Mouse (Mus musculus) megakaryocyte-erythroid progenitor cell, adult 5-6 weeks (primary cell): Measurements from ENCODE around the gene Nadk2. TPM values are rescaled to one million over a fixed set of nuclear protein-coding genes. Genes with fewer than 3 reads are reported as not detected.

Experiments used
- ATAC-seq: replicated peaks from 2 replicates; pipeline ENCODE4 v1.8.0; 2016; ENCODE audit warnings: mild to moderate bottlenecking, inconsistent platforms; ENCODE audit not compliant: severe bottlenecking, poor library complexity, low FRiP score, low TSS enrichment
- total RNA-seq, 2 experiments: library from RNA; stranded (forward) in 1 of 2; stranded (reverse) in 1 of 2; fragments of 200-1000, 215-1000 nt in 1 of 2; fragments of >200 nt in 1 of 2; fragmentation: Nextera tagmentation in 1 of 2; gene quantifications; 2 replicates each; pipeline ENCODE4 v1.2.3; 2014 to 2017

The Nadk2 gene
- total RNA-seq, 2 experiments from 2014 or later: 100 to 151 TPM

DNA sequence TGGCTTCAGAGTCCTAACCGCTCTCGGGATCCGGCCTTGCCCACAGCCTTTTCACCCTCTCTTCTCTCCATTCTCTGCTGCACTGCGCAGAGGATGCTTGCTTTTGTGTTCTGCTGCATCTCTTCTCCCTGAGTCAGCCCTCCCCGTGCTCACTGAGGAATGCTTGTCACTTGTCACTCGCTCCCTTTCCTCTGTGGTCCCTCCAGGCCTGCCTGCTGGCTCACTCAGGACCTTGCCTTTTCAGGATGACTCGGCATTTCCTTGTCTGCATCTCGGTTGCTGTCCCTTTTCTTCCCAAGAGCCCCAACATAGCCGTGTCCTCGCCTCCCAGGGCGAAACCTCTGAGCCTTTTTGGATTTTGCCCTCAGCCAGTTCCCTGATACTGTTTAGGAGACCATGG lies 15.8 kb downstream of the Nadk2 start:
- ATAC-seq: 0 out of 2 replicates have a peak, but pooled peaks have one; percentile 38

DNA sequence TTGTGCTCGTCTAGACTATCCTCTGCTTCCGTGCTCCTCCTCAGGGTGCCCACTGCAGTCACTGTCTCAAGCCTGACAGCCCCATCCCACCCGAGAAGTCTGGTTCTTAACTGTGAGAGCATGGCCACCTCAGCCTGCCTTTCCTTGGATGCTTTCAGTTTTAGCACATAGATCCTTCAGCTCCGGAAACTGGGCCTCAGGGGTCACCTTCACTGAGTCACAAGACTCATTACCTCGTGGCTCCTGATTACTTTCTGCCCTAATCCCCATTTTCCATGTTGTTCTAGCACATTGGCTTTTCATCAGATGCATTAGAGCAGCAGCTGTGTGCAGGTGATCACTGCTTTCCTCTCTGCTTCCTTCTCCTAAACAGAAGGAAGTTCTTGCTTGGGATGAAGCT lies 16.4 kb downstream of the Nadk2 start:
- ATAC-seq: no peak

DNA sequence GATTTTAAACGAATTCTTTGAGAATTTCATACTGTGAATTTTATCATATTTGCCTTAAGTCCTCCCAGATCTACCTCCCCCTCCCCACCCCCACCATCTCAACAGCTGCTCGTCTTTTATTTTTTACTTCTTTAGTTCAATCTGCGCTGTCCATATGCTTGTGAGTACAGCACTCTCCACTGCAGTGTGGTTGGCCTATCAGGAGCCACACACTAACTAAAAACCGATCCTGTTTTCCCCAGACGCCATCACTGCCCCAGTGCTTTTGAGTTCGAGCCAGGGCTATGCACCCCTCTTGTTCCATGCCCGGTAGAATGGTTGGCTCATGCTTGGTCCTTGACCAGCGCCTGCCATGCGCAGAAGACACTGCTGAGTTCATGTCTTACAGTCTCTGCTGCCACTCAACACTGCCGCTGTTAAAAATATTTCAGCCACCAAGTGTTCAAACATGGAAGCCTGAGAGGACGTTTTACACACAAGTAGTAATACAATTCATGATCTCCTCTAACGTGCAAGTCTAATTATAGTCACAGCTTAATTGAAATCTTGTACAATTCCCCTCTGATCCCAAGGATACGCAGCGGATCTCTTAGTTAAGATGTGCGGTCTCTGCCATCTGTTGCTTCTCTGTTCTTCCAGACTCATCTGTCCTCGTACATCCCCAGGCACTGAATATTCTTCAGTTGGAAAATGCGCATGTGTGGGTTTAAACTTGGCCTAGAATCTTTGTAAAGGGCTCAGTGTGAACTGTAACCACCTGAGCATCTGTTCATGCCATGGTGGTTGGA lies 17.0 kb downstream of the Nadk2 start:
- ATAC-seq: no peak

DNA sequence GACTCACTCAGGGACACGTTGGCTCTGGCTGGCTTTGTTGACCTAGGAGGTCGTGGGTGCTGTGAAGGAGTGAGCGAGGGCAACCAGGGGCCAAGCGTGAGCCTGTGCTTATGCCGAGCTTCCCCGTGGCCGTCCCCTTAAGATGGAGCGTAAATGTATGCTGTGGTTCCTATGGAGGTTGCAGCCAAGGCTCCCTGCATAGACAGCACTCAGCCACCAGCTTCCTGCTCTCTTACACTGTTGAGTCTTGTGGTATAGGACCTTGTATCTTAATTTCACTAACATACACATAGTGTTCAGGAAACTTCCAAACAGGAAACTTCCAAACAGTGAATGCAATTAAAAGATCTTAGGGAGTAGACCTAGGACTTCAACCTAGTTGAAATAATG lies 17.6 kb downstream of the Nadk2 start:
- ATAC-seq: no peak

DNA sequence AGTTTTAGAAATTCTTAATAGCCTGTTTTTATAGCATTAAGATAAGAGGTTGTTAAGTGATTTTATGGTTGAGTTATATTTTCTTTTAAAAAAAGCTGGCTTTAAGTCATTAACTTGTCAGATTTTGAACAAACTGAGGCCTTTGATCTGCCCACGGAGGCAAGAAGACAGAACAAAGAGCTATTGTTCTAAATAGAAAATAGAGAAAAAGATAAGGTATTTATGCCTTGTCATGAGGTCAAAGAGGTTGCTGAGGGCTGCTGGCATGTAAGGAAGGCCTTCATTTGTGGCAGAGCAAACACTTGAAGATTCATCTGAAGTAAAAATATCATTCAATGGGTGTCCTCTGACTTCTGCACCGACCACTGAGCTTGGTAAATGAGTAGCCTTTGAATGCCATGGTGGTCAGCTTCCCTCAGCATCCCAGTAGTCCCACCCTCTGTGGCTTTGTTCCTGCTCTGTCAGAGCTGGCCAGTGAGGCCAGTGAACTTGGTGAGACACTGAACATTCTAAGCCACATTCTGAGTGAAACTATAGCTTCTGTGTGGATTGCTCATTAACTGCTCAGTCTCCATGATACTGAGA lies 18.2 kb downstream of the Nadk2 start:
- ATAC-seq: no peak

DNA sequence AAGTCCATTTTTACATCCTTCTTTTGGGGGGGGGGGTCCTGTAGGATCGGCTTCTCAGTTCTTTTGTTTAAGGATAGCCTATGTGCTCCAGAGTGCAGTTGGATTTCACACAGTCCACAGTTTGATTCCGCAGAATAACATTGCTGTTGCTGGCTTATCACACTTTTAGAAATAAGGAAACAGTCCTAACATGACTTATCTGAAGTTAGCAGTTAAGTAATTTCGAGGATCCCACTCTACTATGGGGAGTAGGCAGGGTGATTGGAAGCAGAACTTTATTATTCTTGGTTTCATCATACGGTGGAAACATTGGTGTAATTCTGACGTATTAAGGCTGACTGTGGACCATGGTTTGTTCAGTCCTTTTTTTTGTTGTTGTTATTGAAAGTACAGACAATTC lies 19.6 kb downstream of the Nadk2 start:
- 0 out of 2 replicates have a peak, but pooled peaks have one; percentile 18 for ATAC-seq

DNA sequence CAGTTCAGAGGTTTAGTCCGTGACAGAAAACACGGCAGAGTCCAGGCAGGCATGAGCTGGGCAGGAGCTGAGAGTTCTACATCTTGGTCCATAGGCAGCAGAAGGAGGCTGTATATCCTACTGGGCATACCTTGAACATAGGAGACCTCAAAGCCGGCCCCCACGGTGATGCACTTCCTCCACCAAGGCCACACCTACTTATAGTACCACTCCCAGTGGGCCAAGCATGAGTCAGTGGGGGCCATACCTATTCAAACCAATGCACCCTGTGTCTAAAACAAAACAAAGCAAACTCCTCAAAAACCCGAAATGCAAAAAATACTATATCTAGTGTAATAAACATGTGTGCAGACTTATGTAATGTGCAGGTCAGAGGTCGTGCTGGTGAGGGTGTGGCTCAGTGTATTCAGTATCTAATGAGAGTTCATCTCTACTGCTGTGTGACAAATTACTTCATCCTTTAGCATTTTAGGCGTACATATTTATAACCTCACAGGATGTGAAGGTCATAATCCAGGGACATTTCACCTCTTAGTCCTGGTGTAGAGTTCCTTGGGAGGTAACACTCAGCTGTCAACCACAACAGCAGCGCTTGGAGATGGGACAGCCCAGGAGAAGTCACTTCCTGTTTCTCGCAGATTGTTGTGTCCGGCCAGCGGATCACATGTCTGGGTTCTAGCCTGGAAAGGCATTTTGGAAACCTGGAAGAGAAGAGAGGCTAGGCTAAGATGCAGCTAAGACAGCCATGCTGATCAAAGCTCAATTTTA lies 22.7 kb downstream of the Nadk2 start:
- no peak for ATAC-seq

DNA sequence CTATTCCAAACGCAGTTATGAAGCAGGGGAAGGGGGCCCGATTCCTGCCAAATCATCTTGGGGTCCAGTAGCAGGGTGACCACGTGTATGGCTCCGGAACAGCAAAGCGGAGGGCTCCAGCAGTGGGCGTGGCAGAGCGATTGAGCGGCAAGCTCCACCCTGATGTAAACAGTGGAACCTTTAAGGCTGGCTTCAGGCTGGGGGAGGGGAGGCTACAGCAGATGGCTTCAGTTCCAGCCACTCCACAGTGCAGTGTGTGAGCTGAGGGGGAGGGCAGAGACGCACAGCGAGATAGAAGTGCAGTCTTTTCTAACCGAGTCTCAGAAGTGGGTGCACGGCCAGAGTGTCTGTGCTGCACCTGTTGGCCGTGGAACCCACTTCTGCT lies 23.3 kb downstream of the Nadk2 start:
- ATAC-seq: peak; percentile 84

DNA sequence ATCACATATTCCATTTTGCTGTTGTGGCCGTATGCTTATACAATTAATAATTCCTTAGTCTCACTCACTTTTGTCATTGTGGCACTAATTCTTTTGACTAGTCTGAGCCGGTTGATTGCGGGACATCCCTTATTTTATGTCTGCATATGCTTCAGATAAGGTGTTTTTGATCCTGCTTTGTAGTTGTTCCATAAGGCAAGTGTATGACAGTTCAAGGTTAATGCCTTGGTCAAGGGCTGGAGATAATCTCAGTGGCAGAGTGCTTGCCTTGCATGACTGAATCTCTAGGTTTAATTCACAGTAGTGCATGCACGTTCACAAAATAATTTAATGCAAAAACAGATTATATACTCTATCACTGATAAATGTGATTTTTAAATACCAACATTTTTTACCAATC lies 25.8 kb downstream of the Nadk2 start:
- ATAC-seq: no peak

DNA sequence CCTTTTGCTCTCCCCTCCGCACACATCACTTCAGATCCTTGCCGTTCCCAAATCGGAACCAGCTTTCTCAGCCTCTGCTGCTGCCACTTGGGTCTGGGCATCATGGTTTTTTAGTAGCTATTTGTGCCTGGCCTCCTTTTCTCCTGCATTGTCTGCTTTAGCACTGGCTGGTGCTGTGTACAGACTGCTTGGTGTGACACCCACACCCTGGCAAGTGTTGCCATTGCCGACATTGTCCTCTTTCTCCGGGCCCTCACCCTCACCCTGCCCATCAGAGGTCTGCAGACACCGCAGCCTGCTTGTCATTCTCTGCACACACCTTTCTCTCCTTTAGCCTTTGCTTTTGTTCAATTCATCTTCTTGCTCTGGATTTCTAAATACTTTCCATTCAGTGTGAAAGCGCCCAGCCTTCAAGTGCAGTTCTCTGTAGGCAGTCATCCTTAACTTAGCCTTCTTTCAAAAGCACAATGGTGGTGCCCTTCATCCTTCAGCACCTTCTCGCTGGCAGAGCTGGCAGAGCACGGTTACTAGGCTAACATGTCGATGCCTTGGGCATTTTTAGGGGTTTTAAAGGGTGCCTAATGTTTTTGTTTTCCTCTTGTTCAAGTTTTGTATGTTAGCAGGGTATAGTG lies 29.5 kb downstream of the Nadk2 start:
- no peak for ATAC-seq

DNA sequence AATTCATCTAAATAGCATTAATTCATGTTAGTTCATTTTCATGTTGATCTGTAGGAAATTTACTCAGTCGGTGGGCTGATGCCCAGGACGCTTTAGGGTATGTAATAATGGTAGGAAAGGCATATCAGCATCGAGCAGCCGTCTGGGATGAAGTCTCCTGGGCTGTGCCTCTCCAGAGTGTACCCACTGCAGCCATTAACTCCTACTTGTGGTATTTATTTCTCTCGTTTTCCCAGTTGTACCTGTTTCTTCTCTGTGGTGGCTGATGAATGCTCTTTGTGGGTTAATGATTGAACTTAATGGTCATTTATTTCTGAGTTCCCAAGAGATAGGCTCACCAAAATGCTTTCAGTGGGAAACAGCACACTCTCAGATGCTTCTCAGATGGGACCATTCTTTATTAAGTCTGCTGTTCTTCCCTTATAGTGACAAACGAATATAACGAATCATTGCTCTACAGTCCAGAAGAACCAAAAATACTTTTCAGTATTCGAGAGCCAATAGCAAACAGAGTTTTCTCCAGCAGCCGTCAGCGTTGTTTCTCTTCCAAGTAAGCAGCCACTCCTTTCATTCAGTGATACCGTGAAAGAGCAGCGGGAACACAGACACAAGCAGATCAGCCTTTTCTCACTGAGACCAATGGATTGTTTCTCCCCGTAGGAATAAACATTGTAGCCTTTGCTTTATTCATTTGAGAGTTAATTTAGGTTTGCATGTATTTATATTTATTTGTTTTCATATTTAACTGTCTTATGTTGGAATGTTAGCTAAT lies 35.4 kb downstream of the Nadk2 start:
- ATAC-seq: no peak

DNA sequence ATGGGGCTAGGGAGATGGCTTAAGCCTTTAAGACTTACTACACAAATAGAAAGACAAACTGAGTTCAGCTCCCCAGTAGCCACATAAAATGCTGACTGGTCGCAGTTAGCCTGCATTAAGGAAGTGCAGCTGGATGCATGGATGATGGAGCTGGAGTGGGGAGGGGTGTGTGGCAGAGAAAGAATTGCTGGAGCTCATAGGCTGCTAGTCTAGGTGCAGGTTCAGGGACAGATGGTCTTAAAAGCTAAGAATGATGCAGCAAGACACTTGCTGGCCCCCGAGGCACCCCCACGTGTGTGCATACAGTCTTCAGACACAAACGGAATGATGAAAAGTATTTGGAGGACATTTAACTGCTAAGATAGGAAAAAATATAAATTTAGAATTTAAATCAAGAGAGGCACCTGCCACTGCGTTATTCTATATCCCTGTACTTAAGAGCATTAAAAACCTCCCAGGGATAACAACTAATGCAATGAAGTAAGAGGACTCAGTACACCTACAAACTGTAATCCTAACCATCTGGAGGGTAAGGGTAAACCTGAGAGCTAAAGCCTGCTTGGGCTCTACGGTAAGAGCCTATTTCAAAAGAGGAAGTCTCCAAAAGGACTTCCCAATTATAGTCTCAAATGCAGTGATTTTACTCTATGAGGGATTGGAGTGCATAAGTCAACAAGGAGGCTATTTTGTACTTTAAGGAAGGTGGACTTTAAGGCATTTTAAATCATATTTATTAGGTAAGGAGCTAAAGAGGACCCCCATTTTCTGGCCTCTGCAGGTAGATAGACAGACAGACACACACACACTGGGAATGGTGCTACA lies 39.7 kb downstream of the Nadk2 start:
- no peak for ATAC-seq

DNA sequence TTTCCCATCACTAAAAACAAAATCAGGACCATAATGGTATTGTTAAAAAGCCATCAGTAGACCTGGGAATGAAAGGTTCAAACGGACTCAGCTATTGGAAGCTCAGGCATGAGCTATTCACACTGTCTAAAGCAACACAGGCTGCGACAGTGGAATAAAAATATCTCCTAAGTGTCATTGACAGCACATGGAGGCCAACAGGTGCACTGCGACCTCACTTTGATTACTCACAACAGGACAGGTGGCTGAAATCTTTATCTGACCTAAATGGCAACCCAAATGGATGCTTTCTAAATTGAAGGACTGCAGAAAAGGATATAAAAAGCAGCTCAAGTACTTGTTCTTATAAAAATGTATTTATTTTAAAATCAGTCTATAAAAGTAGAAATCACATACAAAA lies 40.6 kb downstream of the Nadk2 start:
- ATAC-seq: no peak

DNA sequence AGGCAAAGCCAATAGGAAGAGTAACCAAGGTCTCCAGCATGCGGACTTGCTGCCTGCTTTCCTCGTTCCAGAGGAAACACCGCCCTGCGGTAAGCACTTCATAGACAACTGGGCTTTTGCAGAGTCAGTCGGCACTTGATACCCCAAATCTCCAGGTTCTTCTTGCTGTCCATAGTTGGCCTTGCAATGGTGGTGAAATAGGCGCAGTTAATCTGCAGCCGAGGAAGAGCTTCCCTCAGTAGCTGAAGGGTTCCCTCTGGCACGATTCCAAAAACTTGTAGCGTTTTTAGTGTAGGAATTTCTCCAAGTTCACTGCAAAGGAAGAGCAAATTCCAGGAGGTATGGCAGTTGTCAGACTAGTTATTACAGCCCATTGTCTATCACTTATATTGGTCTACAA lies 42.5 kb downstream of the Nadk2 start:
- ATAC-seq: no peak

DNA sequence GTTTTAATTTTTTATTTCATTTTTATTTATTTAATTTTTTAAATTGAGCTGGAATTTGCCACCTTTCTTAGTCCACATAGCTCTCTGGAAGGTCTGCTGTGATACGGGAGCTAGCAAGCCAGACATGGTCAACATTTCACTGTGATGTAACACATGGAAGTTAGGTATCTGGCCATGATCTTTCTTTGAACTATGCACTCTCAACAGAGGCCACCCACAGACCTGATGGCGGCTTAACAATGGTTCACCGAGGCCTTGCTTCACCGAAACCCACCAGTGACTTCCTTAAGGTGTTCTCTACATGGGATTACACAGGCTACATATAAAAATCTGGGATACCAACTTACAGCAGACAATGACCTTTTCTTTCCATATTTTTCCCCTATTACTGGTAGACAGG lies 43.1 kb downstream of the Nadk2 start:
- ATAC-seq: no peak

DNA sequence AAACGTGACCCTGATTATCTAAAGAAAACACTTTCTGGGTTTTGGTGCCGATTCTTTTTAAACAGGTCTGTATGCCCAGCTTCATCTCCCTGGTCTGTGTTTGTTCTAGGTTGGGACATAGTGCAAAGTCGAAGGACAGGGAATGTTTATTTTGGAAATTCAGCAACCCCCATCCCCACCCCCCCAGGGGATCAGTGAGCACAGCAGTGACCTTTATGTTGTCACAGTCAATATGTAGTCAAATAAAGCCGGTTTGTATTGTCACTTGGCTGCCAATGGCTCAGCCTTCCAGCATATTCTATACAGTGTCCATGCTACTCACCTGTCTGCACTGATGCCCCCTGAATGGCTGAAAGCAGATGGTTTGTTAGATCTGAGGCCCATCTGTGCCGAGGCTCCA lies 43.5 kb downstream of the Nadk2 start:
- ATAC-seq: no peak

DNA sequence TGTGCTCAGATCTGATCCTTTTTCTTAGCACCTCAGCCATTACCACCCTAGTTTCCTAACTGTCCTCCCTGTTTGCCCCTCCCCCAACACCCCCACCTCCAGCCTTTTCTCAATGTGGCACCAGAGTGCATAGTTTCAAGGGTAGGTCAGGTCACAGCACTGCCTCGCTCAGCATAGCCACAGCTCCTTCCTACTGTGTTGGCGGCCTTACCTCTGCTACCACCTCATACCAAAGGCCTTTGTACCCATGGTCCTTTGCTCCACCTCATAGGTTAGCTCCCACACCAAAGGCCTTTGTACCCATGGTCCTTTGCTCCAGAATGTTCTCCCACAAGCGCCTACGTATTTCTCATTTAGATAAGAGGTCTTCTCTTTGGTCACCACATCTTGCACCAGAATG lies 47.8 kb downstream of the Nadk2 start:
- no peak for ATAC-seq

DNA sequence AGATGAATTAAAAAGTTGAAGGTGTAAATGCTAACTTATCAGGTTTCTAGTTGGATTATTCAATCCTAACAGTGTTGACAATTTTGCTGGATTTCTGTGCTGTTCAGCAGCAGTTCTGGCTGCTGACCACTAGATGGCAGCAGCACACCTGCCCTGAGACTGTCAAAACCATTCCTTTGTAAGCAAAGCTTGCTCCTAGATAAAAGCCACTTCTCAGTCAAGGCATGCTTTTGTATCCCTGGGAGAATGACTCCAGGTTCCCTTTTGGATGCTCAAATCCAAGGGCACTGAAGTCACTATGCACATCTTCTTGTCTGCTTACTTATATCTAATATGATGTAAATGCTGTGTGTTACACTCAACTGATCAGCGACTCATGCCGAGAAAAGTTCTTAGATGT lies 49.0 kb downstream of the Nadk2 start:
- ATAC-seq: peak; percentile 74

DNA sequence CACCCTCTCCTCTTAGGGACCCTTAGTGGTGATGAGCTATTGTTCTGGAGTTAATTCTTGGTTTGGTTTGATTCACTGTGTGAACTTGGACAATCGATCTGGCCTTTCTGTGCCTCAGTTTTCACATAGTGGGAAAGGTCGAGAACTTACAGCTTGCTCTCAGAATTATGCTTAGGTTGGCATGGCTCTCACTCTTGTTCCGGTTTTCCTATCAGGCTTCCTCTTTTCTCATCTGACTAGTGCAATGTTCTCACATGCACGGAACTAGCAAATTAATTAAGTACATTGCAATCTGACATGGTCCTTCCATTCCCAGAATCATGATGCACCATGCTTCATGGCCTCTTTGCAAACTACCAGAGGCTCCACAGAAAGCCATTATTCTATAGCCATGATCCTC lies 51.9 kb downstream of the Nadk2 start:
- ATAC-seq: no peak
